Mouse (Mus musculus): ENCODE measurements at regions not wholly inside any gene's neighbourhood (a gene's known extent, or its start where the extent isn't known, plus 50 kb on each side); places are given as distances from the start of the nearest gene placed in this dataset.

GRCm38 (mm10) chr13:4971472-4972067 lies 362.6 kb upstream of the Akr1e1 start:
- ATAC-seq (no peak), DNase-seq (no peak)
- WGBS, result 75% methylated on average over 4 of the region's 4 CpGs
- Histone ChIP-seq H3K9me3 (ENCODE audit: low read length) (no peaks in the 10 kb centered on the region), H3K4me2 (ENCODE audit: low read depth) (no peak overlapping the region), H3K36me3 (ENCODE audit: insufficient read depth) (no peaks in the 10 kb centered on the region), H3K27ac (ENCODE audit: low read depth, low read length) (no peak overlapping the region), H3K4me1 (ENCODE audit: insufficient read depth) (no peaks in the 10 kb centered on the region), H3K27me3 (ENCODE audit: insufficient read depth, low read length) (no peaks in the 10 kb centered on the region), H3K4me3 (ENCODE audit: low read depth, low read length) (no peak overlapping the region), H3K9ac (no peak overlapping the region)
- TF ChIP-seq CTCF (IDR thresholded peaks at IDR 0.05; ENCODE audit: low read depth), result no peak

- H3K9ac ChIP-seq, result no peak overlapping the region
- DNase-seq (no peak), ATAC-seq (no peak)
- WGBS, result 30% methylated on average over 1 of the region's 1 CpGs
- no peak overlapping the region for H3K4me2 ChIP-seq (ENCODE audit: low read depth)
- no peaks in the 10 kb centered on the region for H3K4me1 ChIP-seq (ENCODE audit: insufficient read depth)
- H3K4me3 ChIP-seq (ENCODE audit: low read depth, low read length), result no peak overlapping the region
- no peaks in the 10 kb centered on the region for H3K36me3 ChIP-seq (ENCODE audit: insufficient read depth)
- no peaks in the 10 kb centered on the region for H3K27me3 ChIP-seq (ENCODE audit: insufficient read depth, low read length)
- no peak for TF ChIP-seq CTCF (IDR thresholded peaks at IDR 0.05; ENCODE audit: low read depth)
- no peaks in the 10 kb centered on the region for H3K9me3 ChIP-seq (ENCODE audit: low read length)
- H3K27ac ChIP-seq (ENCODE audit: low read depth, low read length), result no peak overlapping the region
Measured at GRCm38 (mm10) chr13:4992876-4993275, 383.9 kb upstream of the Akr1e1 start.

DNA sequence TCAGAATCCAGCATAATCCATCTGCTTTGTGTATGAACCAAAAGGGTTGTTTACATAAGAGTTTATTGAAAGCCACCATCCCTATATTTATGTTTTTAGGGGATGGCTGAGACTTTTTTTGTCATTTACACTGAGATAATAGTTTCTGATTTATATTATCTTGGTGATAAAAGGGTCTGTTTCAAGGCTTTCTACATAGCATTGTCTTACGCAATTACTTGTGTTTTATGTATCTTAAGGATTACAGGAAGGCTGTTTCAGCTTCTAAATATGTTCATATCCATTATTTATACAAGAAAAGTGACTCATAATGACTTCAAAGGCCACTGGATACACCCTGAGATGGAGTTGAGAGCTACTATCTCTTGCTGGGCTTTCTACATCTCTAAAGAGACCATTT lies 399.3 kb upstream of the Akr1e1 start:
- Histone ChIP-seq H3K4me3 (ENCODE audit: low read depth, low read length) (no peak overlapping the region), H3K27ac (ENCODE audit: low read depth, low read length) (no peak overlapping the region), H3K9ac (no peak overlapping the region), H3K4me2 (ENCODE audit: low read depth) (no peak overlapping the region), H3K27me3 (ENCODE audit: insufficient read depth, low read length) (no peaks in the 10 kb centered on the region), H3K36me3 (ENCODE audit: insufficient read depth) (no peaks in the 10 kb centered on the region), H3K9me3 (ENCODE audit: low read length) (no peaks in the 10 kb centered on the region), H3K4me1 (ENCODE audit: insufficient read depth) (no peaks in the 10 kb centered on the region)
- ATAC-seq, result no peak
- WGBS, result 93% methylated on average over 1 of the region's 1 CpGs
- no peak for TF ChIP-seq CTCF (IDR thresholded peaks at IDR 0.05; ENCODE audit: low read depth)
- DNase-seq, result no peak

- 94% methylated on average over 7 of the region's 7 CpGs for WGBS
- H3K9ac ChIP-seq, result no peak overlapping the region
- H3K27ac ChIP-seq (ENCODE audit: low read depth, low read length), result no peak overlapping the region
- no peak overlapping the region for H3K4me2 ChIP-seq (ENCODE audit: low read depth)
- no peaks in the 10 kb centered on the region for H3K4me1 ChIP-seq (ENCODE audit: insufficient read depth)
- no peak for DNase-seq
- H3K9me3 ChIP-seq (ENCODE audit: low read length), result no peaks in the 10 kb centered on the region
- ATAC-seq, result no peak
- no peak overlapping the region for H3K4me3 ChIP-seq (ENCODE audit: low read depth, low read length)
- H3K27me3 ChIP-seq (ENCODE audit: insufficient read depth, low read length), result no peaks in the 10 kb centered on the region
- no peak for TF ChIP-seq CTCF (IDR thresholded peaks at IDR 0.05; ENCODE audit: low read depth)
- no peaks in the 10 kb centered on the region for H3K36me3 ChIP-seq (ENCODE audit: insufficient read depth)
Measured at GRCm38 (mm10) chr13:5022439-5022838, 413.5 kb upstream of the Akr1e1 start.

GRCm38 (mm10) chr13:5059859-5060258 lies 450.9 kb upstream of the Akr1e1 start:
- Histone ChIP-seq H3K9ac (no peak overlapping the region), H3K27ac (ENCODE audit: low read depth, low read length) (no peak overlapping the region), H3K4me1 (ENCODE audit: insufficient read depth) (no peaks in the 10 kb centered on the region), H3K4me2 (ENCODE audit: low read depth) (no peak overlapping the region), H3K4me3 (ENCODE audit: low read depth, low read length) (no peak overlapping the region), H3K9me3 (ENCODE audit: low read length) (no peaks in the 10 kb centered on the region), H3K27me3 (ENCODE audit: insufficient read depth, low read length) (no peaks in the 10 kb centered on the region), H3K36me3 (ENCODE audit: insufficient read depth) (no peaks in the 10 kb centered on the region)
- WGBS, result 58% methylated on average over 2 of the region's 2 CpGs
- ATAC-seq, result peak; percentile 54
- peak; percentile 33 for DNase-seq
- TF ChIP-seq CTCF (IDR thresholded peaks at IDR 0.05; ENCODE audit: low read depth), result no peak

GRCm38 (mm10) chr13:5060462-5060861 lies 451.5 kb upstream of the Akr1e1 start:
- Histone ChIP-seq H3K4me1 (ENCODE audit: insufficient read depth) (no peaks in the 10 kb centered on the region), H3K36me3 (ENCODE audit: insufficient read depth) (no peaks in the 10 kb centered on the region), H3K9me3 (ENCODE audit: low read length) (no peaks in the 10 kb centered on the region), H3K27me3 (ENCODE audit: insufficient read depth, low read length) (no peaks in the 10 kb centered on the region), H3K27ac (ENCODE audit: low read depth, low read length) (no peak overlapping the region), H3K4me2 (ENCODE audit: low read depth) (no peak overlapping the region), H3K9ac (no peak overlapping the region), H3K4me3 (ENCODE audit: low read depth, low read length) (no peak overlapping the region)
- DNase-seq (no peak), ATAC-seq (peak; percentile 82)
- WGBS, result 61% methylated on average over 2 of the region's 2 CpGs
- TF ChIP-seq CTCF (IDR thresholded peaks at IDR 0.05; ENCODE audit: low read depth), result no peak

DNA sequence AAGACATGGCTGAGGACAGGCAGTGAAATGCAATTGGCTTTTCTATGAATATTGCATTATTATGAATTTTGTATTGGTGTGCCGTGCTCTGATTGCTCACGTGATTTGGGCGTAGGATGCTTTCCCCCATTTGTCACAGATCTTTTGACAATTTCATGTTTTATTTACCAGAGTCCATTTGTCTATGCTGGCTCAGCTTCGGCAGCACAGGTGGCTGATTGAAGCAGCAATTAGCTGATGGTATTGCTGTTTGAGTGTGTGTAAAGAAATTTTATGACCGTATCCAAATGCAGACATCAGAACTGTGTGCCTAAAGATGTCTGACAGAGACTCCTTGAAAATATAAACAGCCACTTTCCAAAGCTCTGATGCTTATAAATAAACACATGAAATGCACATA lies 498.5 kb upstream of the Akr1e1 start:
- peak; percentile 48 for ATAC-seq
- no peak for TF ChIP-seq CTCF (IDR thresholded peaks at IDR 0.05; ENCODE audit: low read depth)
- Histone ChIP-seq H3K9me3 (ENCODE audit: low read length) (no peaks in the 10 kb centered on the region), H3K9ac (no peak overlapping the region), H3K4me2 (ENCODE audit: low read depth) (no peak overlapping the region), H3K4me1 (ENCODE audit: insufficient read depth) (no peaks in the 10 kb centered on the region), H3K4me3 (ENCODE audit: low read depth, low read length) (no peak overlapping the region), H3K36me3 (ENCODE audit: insufficient read depth) (no peaks in the 10 kb centered on the region), H3K27ac (ENCODE audit: low read depth, low read length) (no peak overlapping the region), H3K27me3 (ENCODE audit: insufficient read depth, low read length) (no peaks in the 10 kb centered on the region)
- peak; percentile 48 for DNase-seq
- 47% methylated on average over 5 of the region's 5 CpGs for WGBS

Data from forebrain, postnatal 0 days (tissue).